Mouse (Mus musculus) midbrain, embryonic 16.5 days (tissue): ENCODE results near the gene Vmn2r35. TPM values are rescaled to one million over a fixed set of nuclear protein-coding genes. Genes with fewer than 3 reads are reported as not detected.
"Not testable (repeated sequence)": the region's sequence is repeated elsewhere in the genome, so short reads cannot be mapped to it uniquely, and the experiment has no call there.

Experiments
- ATAC-seq: fragments of 200-750 bp; cut with Nextera tagmentation; 2 replicates; pipeline ENCODE4 v1.8.0; 2017; ENCODE audit warnings: moderate TSS enrichment
- H3K27ac ChIP-seq: fragments of 300-500 bp; sonication (generic); 2 replicates; pipeline ENCODE4 v1.5.1; 2014; ENCODE audit warnings: mild to moderate bottlenecking, low read length, mixed read lengths
- H3K27me3 ChIP-seq: fragments of 300-500 bp; sonication (generic); 2 replicates; pipeline ENCODE4 v1.6.1; 2014; ENCODE audit warnings: low read depth, low read length, mixed read lengths; ENCODE audit not compliant: control insufficient read depth, insufficient read depth
- H3K36me3 ChIP-seq: fragments of 300-500 bp; sonication (generic); 2 replicates; pipeline ENCODE4 v1.6.1; 2014; ENCODE audit warnings: mild to moderate bottlenecking, low read length, moderate library complexity, mixed read lengths; ENCODE audit not compliant: control insufficient read depth, insufficient read depth
- H3K4me1 ChIP-seq: fragments of 300-500 bp; sonication (generic); 2 replicates; pipeline ENCODE4 v1.6.1; 2014; ENCODE audit warnings: mild to moderate bottlenecking, low read length, mixed read lengths; ENCODE audit not compliant: control insufficient read depth, insufficient read depth
- H3K4me2 ChIP-seq: fragments of 300-500 bp; sonication (generic); 2 replicates; pipeline ENCODE4 v1.6.1; 2014; ENCODE audit warnings: mild to moderate bottlenecking, low read length, mixed read lengths
- H3K4me3 ChIP-seq: fragments of 300-500 bp; sonication (generic); 2 replicates; pipeline ENCODE4 v1.5.1; 2014; ENCODE audit warnings: low read depth, mild to moderate bottlenecking, low read length, moderate library complexity, mixed read lengths
- H3K9ac ChIP-seq: fragments of 300-500 bp; sonication (generic); 2 replicates; pipeline ENCODE4 v1.6.1; 2014; ENCODE audit warnings: low read depth, low read length, mixed read lengths
- H3K9me3 ChIP-seq: fragments of 300-500 bp; sonication (generic); replicated peaks from 2 replicates; pipeline ENCODE4 v1.6.1; 2014; ENCODE audit warnings: mild to moderate bottlenecking, low read length, mixed read lengths; ENCODE audit not compliant: control insufficient read depth, poor library complexity, severe bottlenecking
- WGBS: fragments of 180-500 bp; shearing (Covaris S2); extraction: QIAGEN DNeasy Blood & Tissue Kit; methylation state at CpG from one replicate; pipeline ENCODE4 v1.1.7; 2014; 5-methylcytosine and 5-hydroxymethylcytosine counted together
- polyA plus RNA-seq: library from polyadenylated mRNA; unstranded; fragments of >200 nt; fragmentation: Nextera tagmentation; extraction: Ambion mirVana; gene quantifications from 2 replicates; pipeline ENCODE4 v1.2.1, GENCODE M21; 2015

The Vmn2r35 gene
- not detected in 2 replicates for polyA plus RNA-seq

- ATAC-seq, H3K4me3 ChIP-seq, H3K9me3 ChIP-seq, H3K27me3 ChIP-seq, H3K9ac ChIP-seq, H3K4me1 ChIP-seq, H3K36me3 ChIP-seq, H3K27ac ChIP-seq, H3K4me2 ChIP-seq: not testable (repeated sequence)
- no CpG with 5 or more reads among the region's 1 CpGs for WGBS
Observed at GRCm38 (mm10) chr7:7819767-7820166, at the start of gene Vmn2r35. TSS of gene Vmn2r35 (minus strand) at chr7:7819867.

- not testable (repeated sequence) for ATAC-seq, H3K27me3 ChIP-seq
- WGBS: no CpG with 5 or more reads among the region's 25 CpGs
Observed at GRCm38 (mm10) chr7:7794196-7794595, 25.5 kb downstream of the Vmn2r35 start.

More at GRCm38 (mm10) chr7:7794196-7794595, 25.5 kb downstream of the Vmn2r35 start:
- H3K4me2 ChIP-seq, H3K4me3 ChIP-seq, H3K9me3 ChIP-seq, H3K4me1 ChIP-seq, H3K9ac ChIP-seq, H3K36me3 ChIP-seq, H3K27ac ChIP-seq: not testable (repeated sequence)

Other genes starting within 250 kb of the Vmn2r35 start
- gene Vmn2r34, start 130.4 kb downstream of the Vmn2r35 start, polyA plus RNA-seq: not detected in 2 replicates
- not detected in 2 replicates for gene Vmn2r36, start 82.6 kb upstream of the Vmn2r35 start, polyA plus RNA-seq